Comparison of ENCODE assay signal across 32 mouse cellular contexts in genomic region chr3:107686276-107686977, GRCm38 (mm10). TPM values are rescaled to one million over a fixed set of nuclear protein-coding genes. Genes with fewer than 3 reads are reported as not detected.
DNase-seq lines count a peak whose midpoint lies in the region; ATAC-seq and TF ChIP-seq lines count a peak whose summit lies in the region.
"Had no signal": no experiment of that assay in that cellular context is flagged by ENCODE, and none has a peak within 500 bp of the region (broad histone marks: within the 10 kb centered on the region; RNA-seq: fewer than 3 reads in every experiment).

No protein-coding gene starts in this region.

- peak overlapping the region; percentile 98 for H3K27ac ChIP-seq in layer of hippocampus, adult 2 months
- H3K27ac ChIP-seq: forebrain, embryonic 12.5 days; liver, embryonic 13.5 days; neural tube, embryonic 12.5 days; stomach, postnatal 0 days had no signal

- ATAC-seq in megakaryocyte progenitor cell, adult 5-6 weeks (replicated peaks; ENCODE audit: poor library complexity): peak; percentile 57
- ATAC-seq: hindbrain, embryonic 16.5 days; intestine, postnatal 0 days had no signal

- DNase-seq in layer of hippocampus, adult 2 months (ENCODE audit: low spot score in 2 of 2): no peak
- DNase-seq in layer of hippocampus, postnatal 10 days (ENCODE audit: low spot score in 2 of 2): no peak
- DNase-seq in 416B (ENCODE audit: low read depth) (peak; percentile 38), NIH3T3 (ENCODE audit: low read depth) (peak; percentile 76)
- DNase-seq in ovary, postnatal 36 days (ENCODE audit: low spot score): no peak
- no peak for DNase-seq in T-cell, adult 2 months (ENCODE audit: low spot score)
- DNase-seq: cerebellum, adult 18-20 months; cerebellum, postnatal 25 days; heart, adult 11 months; kidney, postnatal 25 days; liver, embryonic 13.5 days; lung, embryonic 14.5 days; lung, postnatal 36 days; midbrain, embryonic 14.5 days; thymus, adult 2 months; thymus, postnatal 4 days had no signal

- H3K4me3 ChIP-seq in layer of hippocampus, adult 2 months: no peak overlapping the region
- H3K4me3 ChIP-seq: embryonic facial prominence, embryonic 12.5 days; erythroblast, embryonic 14.5 days; forebrain, embryonic 12.5 days; liver, embryonic 13.5 days; neural tube, embryonic 12.5 days had no signal

- no peak for TF ChIP-seq CTCF in layer of hippocampus, adult 2 months (conservative IDR thresholded peaks at IDR 0.05)

RNA-seq across cellular contexts. Expression of gene Ahcyl1, which starts 9.9 kb away (rescaled TPM):
- total RNA-seq in layer of hippocampus, adult 2 months (2021): 100 to 1,000 TPM; 338 to 346 TPM
- total RNA-seq in layer of hippocampus, postnatal 10 days (2021): 100 to 1,000 TPM; 268 to 272 TPM
- 82.8 and 84.9 TPM in 2 replicates for total RNA-seq in megakaryocyte progenitor cell, adult 5-6 weeks (2015)
- 42.3 and 73.4 TPM in 2 replicates for total RNA-seq in megakaryocyte progenitor cell, adult 5-6 weeks (2017)

RNA-seq across cellular contexts. Expression of gene Strip1, which starts 54.9 kb away (rescaled TPM):
- total RNA-seq in layer of hippocampus, adult 2 months (2021): 10 to 100 TPM; 74.5 to 79.2 TPM
- total RNA-seq in layer of hippocampus, postnatal 10 days (2021): 10 to 100 TPM; 90.6 to 98.7 TPM
- 18.5 and 19.7 TPM in 2 replicates for total RNA-seq in megakaryocyte progenitor cell, adult 5-6 weeks (2015)
- 18.5 and 26.1 TPM in 2 replicates for total RNA-seq in megakaryocyte progenitor cell, adult 5-6 weeks (2017)

RNA-seq across cellular contexts. Expression of gene Gm10961, which starts 55.3 kb away (rescaled TPM):
- total RNA-seq in layer of hippocampus, adult 2 months (2021): not detected
- total RNA-seq in layer of hippocampus, postnatal 10 days (2021): not detected
- not detected in 2 replicates for total RNA-seq in megakaryocyte progenitor cell, adult 5-6 weeks (2015)
- total RNA-seq in megakaryocyte progenitor cell, adult 5-6 weeks (2017): not detected in 2 replicates
- total RNA-seq: adrenal gland, adult 18-20 months; adrenal gland, postnatal 4 days; gastrocnemius, adult 8-10 months; hematopoietic stem cell, adult 5-6 weeks; layer of hippocampus, adult 8-10 months; left cerebral cortex, adult 18-20 months; left cerebral cortex, postnatal 36 days; megakaryocyte-erythroid progenitor cell, adult 5-6 weeks had no signal

Comparison
In these comparisons a context has a peak if more than half of its experiments do, and no peak if none do; other contexts are left out.
1. DNase-seq: peak in 416B (single experiment) and NIH3T3 (single experiment); none in layer of hippocampus, adult 2 months (0 of 2), layer of hippocampus, postnatal 10 days (0 of 2), ovary, postnatal 36 days (single experiment) and T-cell, adult 2 months (single experiment).